ENCODE assay signal across 15 mouse cellular contexts in the genomic region with DNA sequence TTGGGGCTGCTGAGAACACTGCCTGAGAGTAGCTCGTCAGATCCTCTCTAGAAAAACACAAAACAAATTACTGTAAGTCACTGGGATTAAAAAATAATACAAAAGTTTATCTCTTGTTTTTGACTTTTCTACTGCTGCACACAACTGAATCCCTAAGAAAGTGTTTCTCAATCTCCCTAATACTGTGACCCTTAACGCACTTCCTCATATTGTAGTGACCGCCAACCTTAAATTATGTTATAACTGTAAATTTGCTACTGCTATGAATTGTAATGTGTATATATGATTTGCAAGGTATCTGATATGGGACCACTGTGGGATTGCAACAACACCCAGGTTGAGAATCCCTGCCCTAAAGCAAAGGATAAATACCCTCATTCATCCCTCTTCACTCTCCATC.
"Had no signal": no experiment of that assay in that cellular context is flagged by ENCODE, and none has a peak within 500 bp of the region (broad histone marks: within the 10 kb centered on the region; RNA-seq: fewer than 3 reads in every experiment).

No protein-coding gene starts in this region.

- H3K27me3 ChIP-seq: neural tube, embryonic 13.5 days; neural tube, embryonic 15.5 days; stomach, embryonic 15.5 days had no signal

- H3K9me3 ChIP-seq: neural tube, embryonic 13.5 days; neural tube, embryonic 15.5 days; stomach, embryonic 15.5 days had no signal

- H3K4me2 ChIP-seq: neural tube, embryonic 13.5 days; neural tube, embryonic 15.5 days; stomach, embryonic 15.5 days had no signal

- H3K4me1 ChIP-seq: neural tube, embryonic 13.5 days; neural tube, embryonic 15.5 days; stomach, embryonic 15.5 days had no signal

- H3K9ac ChIP-seq: neural tube, embryonic 13.5 days; neural tube, embryonic 15.5 days; stomach, embryonic 15.5 days had no signal

- H3K27ac ChIP-seq: neural tube, embryonic 13.5 days; neural tube, embryonic 15.5 days; stomach, embryonic 15.5 days; stomach, postnatal 0 days had no signal

- DNase-seq: retina, postnatal 1 day; right cerebral cortex, adult 18-20 months; right cerebral cortex, postnatal 14 days; right cerebral cortex, postnatal 25 days; right cerebral cortex, postnatal 4 days; spleen, adult 18-20 months; thymus, adult 18-20 months; thymus, adult 2 months; thymus, postnatal 14 days; thymus, postnatal 36 days; thymus, postnatal 4 days had no signal

- H3K4me3 ChIP-seq: neural tube, embryonic 13.5 days; neural tube, embryonic 15.5 days; stomach, embryonic 15.5 days had no signal
